Mouse (Mus musculus) ovary, postnatal 36 days (tissue): Measurements from ENCODE around the gene Trim75.

Experiments used
- DNase-seq: peaks from one replicate; pipeline ENCODE4 v3.0.0; 2022; ENCODE audit warnings: low spot score, mixed read lengths

Trim75 gene

GRCm38 (mm10) chr8:64944831-64945230, 42.8 kb downstream of the Trim75 start:
- DNase-seq = no peak

GRCm38 (mm10) chr8:64942946-64943345, 44.7 kb downstream of the Trim75 start:
- no peak for DNase-seq

GRCm38 (mm10) chr8:64941495-64941894, 46.1 kb downstream of the Trim75 start:
- peak; percentile 75 for DNase-seq

- no peak for DNase-seq
Observed at GRCm38 (mm10) chr8:64941019-64941418, 46.6 kb downstream of the Trim75 start.

- DNase-seq = no peak
Observed at GRCm38 (mm10) chr8:64934997-64935396, 52.6 kb downstream of the Trim75 start.
